In genomic region chr4:97647700-97648435, GRCm38 (mm10) we compare ENCODE assay signal across 9 mouse cellular contexts.
DNase-seq lines count a peak whose midpoint lies in the region; ATAC-seq and TF ChIP-seq lines count a peak whose summit lies in the region.
"Had no signal": no experiment of that assay in that cellular context is flagged by ENCODE, and none has a peak within 500 bp of the region (broad histone marks: within the 10 kb centered on the region; RNA-seq: fewer than 3 reads in every experiment).

No protein-coding gene starts in this region.

- no peak for DNase-seq in kidney, adult 9 months
- DNase-seq in cerebellum, postnatal 14 days: peak; percentile 91 to 95
- peak; percentile 18 to 27 for DNase-seq in heart, postnatal 36 days
- no peak for DNase-seq in lung, postnatal 0 days (ENCODE audit: low spot score)
- DNase-seq in kidney, postnatal 25 days: no peak
- no peak for DNase-seq in B cell, adult 2 months

- peak; percentile 66; the same call in 1 of the 2 replicates for ATAC-seq in kidney, embryonic 14.5 days (ENCODE audit: low FRiP score, low TSS enrichment)
- ATAC-seq in limb, embryonic 12.5 days (ENCODE audit: insufficient number of reproducible peaks, insufficient read depth, low FRiP score, low TSS enrichment, low read depth): peak; percentile 62
- no peak for ATAC-seq in lung, postnatal 0 days

- peaks cover 6% of the 10 kb centered on the region; the same call in 1 of the 2 replicates for H3K4me1 ChIP-seq in kidney, embryonic 14.5 days (ENCODE audit: control insufficient read depth, insufficient read depth, low read length)
- peaks cover 30% of the 10 kb centered on the region for H3K4me1 ChIP-seq in limb, embryonic 12.5 days (replicated peaks)
- peaks cover 4% of the 10 kb centered on the region; the same call in 1 of the 2 replicates for H3K4me1 ChIP-seq in lung, postnatal 0 days (ENCODE audit: insufficient read depth, low read depth, low read length)

- intact Hi-C loops in heart, postnatal 36 days (cut with DNase I): no loop called here

- TF ChIP-seq CTCF in lung, postnatal 0 days (IDR thresholded peaks at IDR 0.05): no peak

- no peaks in the 10 kb centered on the region for H3K36me3 ChIP-seq in kidney, embryonic 14.5 days (ENCODE audit: control insufficient read depth, insufficient read depth, low read length)
- no peaks in the 10 kb centered on the region for H3K36me3 ChIP-seq in limb, embryonic 12.5 days
- H3K36me3 ChIP-seq in lung, postnatal 0 days (ENCODE audit: insufficient read depth, low read length): no peaks in the 10 kb centered on the region

- H3K4me3 ChIP-seq in kidney, embryonic 14.5 days (ENCODE audit: low read length): no peak overlapping the region
- H3K4me3 ChIP-seq in limb, embryonic 12.5 days (replicated peaks): no peak overlapping the region
- no peak overlapping the region for H3K4me3 ChIP-seq in lung, postnatal 0 days (ENCODE audit: low read depth, low read length)
- H3K4me3 ChIP-seq: erythroblast, embryonic 14.5 days had no signal

- WGBS in kidney, embryonic 14.5 days: 54% methylated on average over 15 of the region's 15 CpGs
- 23% methylated on average over 15 of the region's 15 CpGs for WGBS in limb, embryonic 12.5 days
- 66% methylated on average over 15 of the region's 15 CpGs for WGBS in lung, postnatal 0 days

- H3K27ac ChIP-seq in kidney, embryonic 14.5 days (ENCODE audit: low read depth, low read length): no peak overlapping the region
- peak overlapping the region; percentile 32; the same call in 1 of the 2 replicates for H3K27ac ChIP-seq in limb, embryonic 12.5 days
- H3K27ac ChIP-seq in lung, postnatal 0 days (ENCODE audit: low read length): no peak overlapping the region

- no peak overlapping the region for H3K4me2 ChIP-seq in kidney, embryonic 14.5 days (replicated peaks; ENCODE audit: low read depth, low read length)
- no peak overlapping the region for H3K4me2 ChIP-seq in limb, embryonic 12.5 days
- no peak overlapping the region for H3K4me2 ChIP-seq in lung, postnatal 0 days (replicated peaks; ENCODE audit: low read depth, low read length)

- no peak for TF ChIP-seq EP300 in lung, postnatal 0 days (IDR thresholded peaks at IDR 0.05)

- H3K9ac ChIP-seq in kidney, embryonic 14.5 days (ENCODE audit: low read depth, low read length): no peak overlapping the region
- no peak overlapping the region for H3K9ac ChIP-seq in limb, embryonic 12.5 days (replicated peaks)
- no peak overlapping the region for H3K9ac ChIP-seq in lung, postnatal 0 days (replicated peaks; ENCODE audit: low read depth)

- H3K9me3 ChIP-seq in kidney, embryonic 14.5 days (ENCODE audit: control insufficient read depth, low read length): no peaks in the 10 kb centered on the region
- no peaks in the 10 kb centered on the region for H3K9me3 ChIP-seq in limb, embryonic 12.5 days
- H3K9me3 ChIP-seq in lung, postnatal 0 days (ENCODE audit: low read length): no peaks in the 10 kb centered on the region

- no peaks in the 10 kb centered on the region for H3K27me3 ChIP-seq in kidney, embryonic 14.5 days (ENCODE audit: control insufficient read depth, insufficient read depth, low read length)
- H3K27me3 ChIP-seq in limb, embryonic 12.5 days: no peaks in the 10 kb centered on the region
- H3K27me3 ChIP-seq in lung, postnatal 0 days (replicated peaks; ENCODE audit: insufficient read depth, low read length): no peaks in the 10 kb centered on the region

Comparison
In these comparisons a context has a peak if more than half of its experiments do, and no peak if none do; other contexts are left out.
1. DNase-seq: peak in cerebellum, postnatal 14 days (2 of 2) and heart, postnatal 36 days (2 of 2); none in kidney, adult 9 months (single experiment), lung, postnatal 0 days (single experiment), kidney, postnatal 25 days (0 of 2) and B cell, adult 2 months (0 of 2).